Mouse (Mus musculus) heart, adult 2 months (tissue): ENCODE data around the gene Igsf11.

ENCODE experiments used
- CTCF ChIP-seq: fragments of 200-600 bp; IDR thresholded peaks from 2 replicates; pipeline ENCODE4 v1.8.1; 2022; ENCODE audit warnings: antibody characterized with exemption, mild to moderate bottlenecking, moderate library complexity
- EP300 ChIP-seq: fragments of 200-500 bp; IDR thresholded peaks from 2 replicates; pipeline ENCODE4 v1.6.1; 2011; ENCODE audit warnings: low read depth, low read length, control low read depth; ENCODE audit not compliant: insufficient read depth

GRCm38 (mm10) chr16:38928760-38929159 is 36.3 kb downstream of the Igsf11 start:
- TF ChIP-seq CTCF (no peak), EP300 (no peak)
